Mouse (Mus musculus) C2C12 (cell line): ENCODE data around the gene Fbl. TPM values are rescaled to one million over a fixed set of nuclear protein-coding genes. Genes with fewer than 3 reads are reported as not detected.

Source experiments
- H3K27me3 ChIP-seq: one replicate; pipeline ENCODE4 v1.6.1; 2011; ENCODE audit not compliant: control insufficient read depth, insufficient read depth, insufficient read length
- H3K36me3 ChIP-seq: one replicate; pipeline ENCODE4 v1.6.1; 2011; ENCODE audit not compliant: control insufficient read depth, insufficient read depth
- H3K4me3 ChIP-seq: one replicate; pipeline ENCODE4 v1.5.1; 2011; ENCODE audit warnings: mild to moderate bottlenecking, control low read depth; ENCODE audit not compliant: poor library complexity, insufficient read depth, severe bottlenecking
- H3K79me2 ChIP-seq: one replicate; pipeline ENCODE4 v1.6.1; 2011; ENCODE audit not compliant: control insufficient read depth, insufficient read depth
- H3K79me3 ChIP-seq: one replicate; pipeline ENCODE4 v1.6.1; 2011; ENCODE audit warnings: low read depth, control low read depth
- H3ac ChIP-seq: one replicate; pipeline ENCODE3; 2011; ENCODE audit warnings: low read depth; ENCODE audit not compliant: control insufficient read depth, insufficient read length
- CEBPB ChIP-seq: IDR thresholded peaks from one replicate; pipeline ENCODE4 v1.6.1; 2011; ENCODE audit warnings: low read depth, mild to moderate bottlenecking, control low read depth, moderate library complexity
- CTCF ChIP-seq: IDR thresholded peaks from one replicate; pipeline ENCODE4 v1.5.1; 2011; ENCODE audit not compliant: control insufficient read depth, insufficient read depth, insufficient read length
- FOSL1 ChIP-seq: IDR thresholded peaks from one replicate; pipeline ENCODE4 v1.8.0; 2011; ENCODE audit warnings: mild to moderate bottlenecking, low read length; ENCODE audit not compliant: poor library complexity, insufficient read depth, severe bottlenecking
- MAX ChIP-seq: IDR thresholded peaks from one replicate; pipeline ENCODE4 v1.6.1; 2011; ENCODE audit warnings: mild to moderate bottlenecking, control low read depth
- MYOD1 ChIP-seq: IDR thresholded peaks from one replicate; pipeline ENCODE4 v1.6.1; 2011; ENCODE audit warnings: low read depth; ENCODE audit not compliant: control insufficient read depth, insufficient read length
- MYOG ChIP-seq: IDR thresholded peaks from one replicate; pipeline ENCODE4 v1.6.1; 2011; ENCODE audit not compliant: control insufficient read depth, insufficient read length; ENCODE audit errors: extremely low read depth
- USF1 ChIP-seq: IDR thresholded peaks from one replicate; pipeline ENCODE4 v1.6.1; 2011; ENCODE audit warnings: low read depth, mild to moderate bottlenecking, control low read depth, moderate library complexity
- polyA plus RNA-seq: library from polyadenylated mRNA; unstranded; fragments of >200 nt; fragmentation: generic; extraction: Trizol; gene quantifications from one replicate; pipeline ENCODE4 v1.2.1, GENCODE M21; 2012; ENCODE audit warnings: missing spikeins

The Fbl gene
- polyA plus RNA-seq, 1 experiment: 410 TPM

DNA sequence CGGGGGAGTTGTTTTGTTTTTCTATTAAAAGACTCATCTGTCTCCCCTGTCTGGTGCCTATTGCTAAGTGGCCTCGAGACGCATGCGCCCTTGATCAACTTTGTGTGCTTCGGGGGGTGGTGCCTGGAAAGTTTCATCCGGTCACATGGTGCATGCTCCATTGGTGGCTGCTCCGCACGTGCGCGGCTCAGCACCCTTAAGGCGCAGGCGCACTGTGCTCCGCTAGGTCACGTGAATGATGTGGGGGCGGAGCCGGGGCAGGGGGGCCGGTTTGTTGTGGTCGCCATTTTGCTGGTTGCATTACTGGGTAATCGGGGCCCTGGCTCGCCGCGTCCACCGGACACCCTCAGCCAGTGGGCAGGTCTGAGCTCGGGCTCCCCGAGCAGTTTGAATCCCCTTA is 9.7 kb downstream of the Fbl start, which contains the start of gene Dyrk1b:
Dyrk1b (plus strand) TSS at position 242 of the 400 bp plus-strand sequence.
- H3K27me3 ChIP-seq: no peaks in the 10 kb centered on the region
- H3K4me3 ChIP-seq: peak within 1 kb of the TSS; percentile 50
- H3K79me3 ChIP-seq: peaks cover 17% of the 10 kb centered on the region
- peak; percentile 99 for TF ChIP-seq USF1
- no peak for TF ChIP-seq FOSL1
- TF ChIP-seq MYOG: no peak
- TF ChIP-seq MYOD1: no peak
- TF ChIP-seq MAX: peak; percentile 83
- no peak for TF ChIP-seq CEBPB
- no peak for TF ChIP-seq CTCF
- peaks cover 60% of the 10 kb centered on the region for H3K36me3 ChIP-seq
- H3ac ChIP-seq: peak within 1 kb of the TSS; percentile 70
- peaks cover 39% of the 10 kb centered on the region for H3K79me2 ChIP-seq

DNA sequence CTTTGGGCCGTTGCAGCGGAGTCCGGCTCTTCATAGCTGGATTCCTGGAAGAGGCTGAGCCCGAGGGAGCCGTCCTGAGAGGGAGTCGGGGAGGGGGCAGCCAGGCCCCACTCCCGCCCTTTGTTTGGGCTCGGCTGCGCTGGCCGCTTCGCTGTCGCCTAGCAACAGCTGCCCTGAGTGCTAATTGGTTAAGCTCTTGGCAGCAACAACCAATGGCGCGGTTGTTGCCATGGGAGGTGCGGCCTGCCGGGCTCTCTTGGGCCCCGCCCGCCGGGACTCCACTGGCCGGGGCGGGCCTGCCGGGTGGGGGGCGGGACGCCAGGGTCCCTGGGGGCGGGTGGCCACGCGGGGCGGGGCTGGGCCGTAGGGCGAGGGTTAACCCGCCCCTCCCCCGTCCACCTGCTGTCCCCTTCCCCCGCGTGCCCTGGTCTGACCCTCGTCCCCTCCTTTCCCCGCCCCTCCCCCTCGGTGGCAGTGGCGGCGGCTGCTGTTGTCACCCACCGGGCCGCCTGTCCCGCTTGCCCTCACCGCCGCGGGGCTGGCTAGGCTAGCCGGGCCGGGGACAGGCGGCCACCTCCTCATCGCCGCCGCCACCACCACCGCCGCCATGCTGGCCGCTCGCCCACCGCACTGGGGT is 10.3 kb downstream of the Fbl start:
- peak overlapping the region; percentile 50 for H3K4me3 ChIP-seq
- peaks cover 60% of the 10 kb centered on the region for H3K36me3 ChIP-seq
- peaks cover 12% of the 10 kb centered on the region for H3K79me3 ChIP-seq
- peak overlapping the region; percentile 70 for H3ac ChIP-seq
- H3K27me3 ChIP-seq: no peaks in the 10 kb centered on the region
- TF ChIP-seq MYOG: no peak
- H3K79me2 ChIP-seq: peaks cover 33% of the 10 kb centered on the region

DNA sequence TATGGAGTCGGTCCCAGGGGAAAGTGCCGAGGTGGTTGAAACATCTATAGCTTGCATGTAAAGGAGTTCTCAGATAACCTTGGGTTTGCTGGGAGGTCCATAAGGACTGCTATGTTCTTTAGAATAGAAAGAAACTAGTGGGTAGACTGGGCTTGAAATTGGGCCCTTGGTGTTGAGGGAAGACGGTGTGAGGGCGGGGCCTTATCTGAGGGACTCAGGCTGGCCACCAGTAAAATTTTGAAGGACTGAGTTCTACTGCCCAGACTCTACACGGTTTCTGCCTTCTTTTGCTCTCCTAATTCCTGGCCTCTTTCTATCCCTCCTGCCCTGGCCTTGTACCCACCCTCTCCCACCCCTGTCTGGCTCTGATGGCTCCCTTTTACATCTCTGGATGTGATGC is 11.4 kb downstream of the Fbl start:
- no peak for TF ChIP-seq USF1
- TF ChIP-seq CEBPB: no peak
- TF ChIP-seq MYOD1: no peak
- TF ChIP-seq MAX: no peak
- TF ChIP-seq MYOG: no peak
- TF ChIP-seq CTCF: no peak
- no peak for TF ChIP-seq FOSL1
- Histone ChIP-seq H3K27me3 (no peaks in the 10 kb centered on the region), H3K4me3 (no peak overlapping the region), H3K36me3 (peaks cover 54% of the 10 kb centered on the region), H3ac (no peak overlapping the region), H3K79me2 (peaks cover 22% of the 10 kb centered on the region), H3K79me3 (peaks cover 6% of the 10 kb centered on the region)

DNA sequence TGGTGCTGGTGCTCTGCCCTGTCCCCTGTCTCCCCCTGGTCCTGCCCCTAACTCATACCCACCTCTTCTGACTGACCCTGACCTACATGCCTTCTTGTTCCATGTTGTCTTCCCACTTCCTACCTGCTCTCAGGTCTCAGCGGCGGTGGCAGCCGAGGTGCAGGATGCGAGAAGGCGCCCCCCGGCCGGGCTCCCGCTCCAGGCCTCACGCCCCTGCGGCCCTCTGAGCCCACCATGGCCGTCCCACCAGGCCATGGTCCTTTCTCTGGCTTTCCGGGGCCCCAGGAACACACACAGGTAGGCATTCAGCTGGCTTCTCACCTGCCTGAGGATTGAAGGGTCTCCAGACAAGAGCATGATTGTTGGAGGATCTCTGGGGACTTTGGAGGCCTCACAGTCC is 11.9 kb downstream of the Fbl start:
- Histone ChIP-seq H3ac (no peak overlapping the region), H3K27me3 (no peaks in the 10 kb centered on the region), H3K4me3 (no peak overlapping the region), H3K36me3 (peaks cover 52% of the 10 kb centered on the region), H3K79me2 (peaks cover 17% of the 10 kb centered on the region), H3K79me3 (peaks cover 6% of the 10 kb centered on the region)
- TF ChIP-seq MYOD1: no peak
- no peak for TF ChIP-seq CTCF
- no peak for TF ChIP-seq MAX
- no peak for TF ChIP-seq MYOG

DNA sequence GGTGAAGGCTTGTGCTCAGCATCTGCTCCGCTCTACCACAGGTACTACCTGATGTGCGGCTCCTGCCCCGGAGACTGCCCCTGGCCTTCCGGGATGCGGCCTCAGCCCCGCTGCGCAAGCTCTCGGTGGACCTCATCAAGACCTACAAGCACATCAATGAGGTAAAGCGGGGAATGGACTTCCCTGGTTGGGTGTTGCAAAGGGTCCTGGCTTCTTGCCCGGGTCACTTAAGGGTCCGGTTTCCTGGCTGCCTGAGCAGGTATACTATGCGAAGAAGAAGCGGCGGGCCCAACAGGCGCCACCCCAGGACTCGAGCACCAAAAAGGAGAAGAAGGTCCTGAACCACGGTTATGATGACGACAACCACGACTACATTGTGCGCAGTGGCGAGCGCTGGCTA is 12.8 kb downstream of the Fbl start:
- peaks cover 45% of the 10 kb centered on the region for H3K36me3 ChIP-seq
- TF ChIP-seq FOSL1: no peak
- no peak for TF ChIP-seq MYOG
- TF ChIP-seq CTCF: no peak
- TF ChIP-seq MYOD1: no peak
- TF ChIP-seq USF1: no peak
- TF ChIP-seq CEBPB: no peak
- no peak for TF ChIP-seq MAX
- H3K79me3 ChIP-seq: peaks cover 6% of the 10 kb centered on the region

DNA sequence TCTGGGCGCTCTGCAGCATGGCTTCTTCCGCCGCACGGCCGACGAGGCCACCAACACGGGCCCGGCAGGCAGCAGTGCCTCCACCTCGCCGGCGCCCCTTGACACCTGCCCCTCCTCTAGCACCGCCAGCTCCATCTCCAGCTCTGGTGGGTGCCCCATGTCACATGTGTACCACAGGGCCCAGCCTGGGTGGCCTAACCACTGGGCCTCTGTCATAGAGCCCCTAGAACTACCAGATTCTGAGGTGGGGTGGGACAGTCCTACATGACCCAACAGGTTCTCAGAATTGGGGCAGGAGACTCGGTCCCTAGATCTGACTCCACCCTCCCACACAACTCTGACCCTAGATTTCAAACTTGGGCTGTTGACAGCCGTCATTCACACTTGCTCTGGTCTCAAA is 16.4 kb downstream of the Fbl start:
- H3ac ChIP-seq: no peak overlapping the region
- H3K36me3 ChIP-seq: peaks cover 57% of the 10 kb centered on the region
- no peaks in the 10 kb centered on the region for H3K79me2 ChIP-seq
- H3K4me3 ChIP-seq: no peak overlapping the region
- H3K27me3 ChIP-seq: no peaks in the 10 kb centered on the region
- no peaks in the 10 kb centered on the region for H3K79me3 ChIP-seq
- no peak for TF ChIP-seq USF1
- TF ChIP-seq MYOD1: no peak
- no peak for TF ChIP-seq CTCF
- no peak for TF ChIP-seq MAX
- TF ChIP-seq FOSL1: no peak
- TF ChIP-seq MYOG: no peak
- TF ChIP-seq CEBPB: no peak

More for the DNA sequence above, 12.8 kb downstream of the Fbl start:
- Histone ChIP-seq H3K27me3 (no peaks in the 10 kb centered on the region), H3K4me3 (no peak overlapping the region), H3ac (no peak overlapping the region), H3K79me2 (peaks cover 14% of the 10 kb centered on the region)

DNA sequence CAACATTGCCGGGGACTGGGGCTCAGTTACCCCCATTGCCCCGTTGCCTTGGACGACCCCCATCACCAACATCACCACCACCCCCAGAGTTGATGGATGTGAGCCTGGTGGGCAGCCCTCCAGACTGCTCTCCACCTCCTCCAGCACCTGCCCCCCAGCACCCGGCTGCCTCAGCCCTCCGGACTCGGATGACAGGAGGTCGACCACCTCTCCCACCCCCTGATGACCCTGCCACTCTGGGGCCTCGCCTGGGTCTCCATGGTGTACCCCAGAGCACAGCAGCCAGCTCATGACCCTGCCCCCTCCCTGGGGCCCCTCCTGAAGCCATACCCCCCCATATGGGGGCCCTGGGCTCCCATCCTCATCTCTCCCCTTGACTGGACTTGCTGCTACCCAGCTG is 17.1 kb downstream of the Fbl start:
- no peaks in the 10 kb centered on the region for H3K27me3 ChIP-seq
- H3ac ChIP-seq: no peak overlapping the region
- H3K79me3 ChIP-seq: no peaks in the 10 kb centered on the region
- H3K36me3 ChIP-seq: peaks cover 60% of the 10 kb centered on the region
- H3K4me3 ChIP-seq: no peak overlapping the region
- no peak for TF ChIP-seq CTCF
- TF ChIP-seq MAX: no peak
- no peak for TF ChIP-seq MYOD1
- TF ChIP-seq MYOG: no peak
- TF ChIP-seq CEBPB: no peak
- TF ChIP-seq FOSL1: no peak
- TF ChIP-seq USF1: no peak
- H3K79me2 ChIP-seq: no peaks in the 10 kb centered on the region
